Mouse (Mus musculus) megakaryocyte, embryonic 14.5 days (primary cell): ENCODE measurements around the gene Pde2a.

Experiments
- FLI1 ChIP-seq: IDR thresholded peaks from 2 replicates; pipeline ENCODE4 v1.6.1; 2012; ENCODE audit warnings: low read length, inconsistent platforms, mixed read lengths
- GATA1 ChIP-seq: IDR thresholded peaks from 3 replicates; pipeline ENCODE4 v1.6.1; 2012; ENCODE audit warnings: mixed read lengths, low read length, inconsistent platforms, borderline replicate concordance

- TF ChIP-seq GATA1 (no peak), FLI1 (no peak)
Measured at GRCm38 (mm10) chr7:101501675-101502074, 80.2 kb downstream of the Pde2a start.
